Mouse (Mus musculus) liver, embryonic 14.5 days (tissue): ENCODE results near the gene Zmynd19. TPM values are rescaled to one million over a fixed set of nuclear protein-coding genes. Genes with fewer than 3 reads are reported as not detected.

Experiments used
- ATAC-seq: fragments of 200-750 bp; cut with Nextera tagmentation; 2 replicates; pipeline ENCODE4 v1.8.0; 2017; ENCODE audit warnings: moderate number of reproducible peaks, mild to moderate bottlenecking, moderate library complexity; ENCODE audit not compliant: insufficient read depth
- DNase-seq, 3 experiments: peaks; one replicate each; pipeline ENCODE4 v3.0.0-alpha.2; 2012 to 2013; ENCODE audit warnings: low read depth in 3 of 3, low spot score in 3 of 3
- H3K27ac ChIP-seq: fragments of 300-500 bp; sonication (generic); 2 replicates; pipeline ENCODE4 v1.5.1; 2014; ENCODE audit warnings: moderate library complexity, mild to moderate bottlenecking, control low read depth, inconsistent platforms
- H3K27me3 ChIP-seq: fragments of 300-500 bp; sonication (generic); 2 replicates; pipeline ENCODE4 v1.6.1; 2014; ENCODE audit warnings: mild to moderate bottlenecking, low read length, moderate library complexity; ENCODE audit not compliant: control insufficient read depth, insufficient read depth
- H3K36me3 ChIP-seq: fragments of 300-500 bp; sonication (generic); replicated peaks from 2 replicates; pipeline ENCODE4 v1.6.1; 2014; ENCODE audit warnings: low read depth; ENCODE audit not compliant: control insufficient read depth, insufficient read depth
- H3K4me1 ChIP-seq, 2 experiments: fragments of 200-500 bp in 1 of 2; fragments of 300-500 bp in 1 of 2; sonication (generic) in 1 of 2; replicated peaks; 2 replicates each; pipeline ENCODE4 v1.6.1; 2012 to 2014; ENCODE audit warnings: antibody characterized with exemption in 1 of 2, inconsistent platforms in 1 of 2, low read length in 1 of 2; ENCODE audit not compliant: control insufficient read depth in 2 of 2, insufficient read depth in 2 of 2
- H3K4me2 ChIP-seq: fragments of 300-500 bp; sonication (generic); 2 replicates; pipeline ENCODE4 v1.6.1; 2014; ENCODE audit warnings: low read depth, mild to moderate bottlenecking, control low read depth, moderate library complexity
- H3K4me3 ChIP-seq, 2 experiments: fragments of 200-500 bp in 1 of 2; fragments of 300-500 bp in 1 of 2; sonication (generic) in 1 of 2; 2 replicates each; pipeline ENCODE4 v1.5.1; 2012 to 2014; ENCODE audit warnings: low read depth in 2 of 2, low read length in 2 of 2, mild to moderate bottlenecking in 2 of 2, control low read depth in 1 of 2, inconsistent platforms in 1 of 2, moderate library complexity in 1 of 2; ENCODE audit not compliant: insufficient read depth in 1 of 2
- H3K9ac ChIP-seq: fragments of 300-500 bp; sonication (generic); replicated peaks from 2 replicates; pipeline ENCODE4 v1.6.1; 2014; ENCODE audit warnings: mild to moderate bottlenecking, control low read depth, moderate library complexity
- H3K9me3 ChIP-seq: fragments of 300-500 bp; sonication (generic); 2 replicates; pipeline ENCODE4 v1.6.1; 2016; ENCODE audit warnings: low read length, mixed read lengths; ENCODE audit not compliant: control insufficient read depth
- CTCF ChIP-seq: IDR thresholded peaks from 2 replicates; pipeline ENCODE4 v1.5.1; 2016; ENCODE audit warnings: antibody characterized with exemption, low read depth, control low read depth
- EP300 ChIP-seq: IDR thresholded peaks from 2 replicates; pipeline ENCODE4 v1.6.1; 2016; ENCODE audit warnings: antibody characterized with exemption, low read depth
- WGBS: fragments of 180-500 bp; shearing (Covaris S2); extraction: QIAGEN DNeasy Blood & Tissue Kit; methylation state at CpG from one replicate; pipeline ENCODE4 v1.1.7; 2014; ENCODE audit not compliant: insufficient replicate concordance; 5-methylcytosine and 5-hydroxymethylcytosine counted together
- polyA plus RNA-seq, 2 experiments: library from polyadenylated mRNA; depleted of rRNA in 1 of 2; stranded (reverse) in 1 of 2; unstranded in 1 of 2; fragments of >200 nt; fragmentation: Nextera tagmentation in 1 of 2; extraction: Ambion mirVana in 1 of 2; gene quantifications; 2 replicates each; pipeline versions ENCODE4 v1.2.1 to v1.2.3; 2012 to 2014

Gene Zmynd19
- polyA plus RNA-seq, 2 experiments, result 10.6 to 16.4 TPM

- Histone ChIP-seq H3K4me2 (no peak overlapping the region), H3K4me3 (no peak overlapping the region), H3K36me3 (no peaks in the 10 kb centered on the region), H3K27ac (no peak overlapping the region), H3K4me1 (0 out of 4 replicates have a peak, but pooled peaks cover 0 to 2% of the 10 kb centered on the region in 2 experiments), H3K9ac (no peak overlapping the region), H3K27me3 (no peaks in the 10 kb centered on the region), H3K9me3 (no peaks in the 10 kb centered on the region)
- 54% methylated on average over 4 of the region's 4 CpGs for WGBS
- DNase-seq (no peak), ATAC-seq (no peak)
- TF ChIP-seq CTCF (no peak), EP300 (no peak)
Observed at GRCm38 (mm10) chr2:24910481-24910880, 39.1 kb upstream of the Zmynd19 start.

- H3K27ac ChIP-seq, result no peak overlapping the region
- ATAC-seq (no peak), DNase-seq (no peak)
- TF ChIP-seq EP300 (no peak), CTCF (no peak)
- no peak overlapping the region for H3K9ac ChIP-seq
- no peaks in the 10 kb centered on the region for H3K4me1 ChIP-seq
- H3K4me2 ChIP-seq, result no peak overlapping the region
- no peaks in the 10 kb centered on the region for H3K36me3 ChIP-seq
- WGBS, result 82% methylated on average over 4 of the region's 4 CpGs
- H3K4me3 ChIP-seq, result no peak overlapping the region
- H3K9me3 ChIP-seq, result no peaks in the 10 kb centered on the region
- H3K27me3 ChIP-seq, result no peaks in the 10 kb centered on the region
Observed at GRCm38 (mm10) chr2:24912189-24912588, 37.4 kb upstream of the Zmynd19 start.

DNA sequence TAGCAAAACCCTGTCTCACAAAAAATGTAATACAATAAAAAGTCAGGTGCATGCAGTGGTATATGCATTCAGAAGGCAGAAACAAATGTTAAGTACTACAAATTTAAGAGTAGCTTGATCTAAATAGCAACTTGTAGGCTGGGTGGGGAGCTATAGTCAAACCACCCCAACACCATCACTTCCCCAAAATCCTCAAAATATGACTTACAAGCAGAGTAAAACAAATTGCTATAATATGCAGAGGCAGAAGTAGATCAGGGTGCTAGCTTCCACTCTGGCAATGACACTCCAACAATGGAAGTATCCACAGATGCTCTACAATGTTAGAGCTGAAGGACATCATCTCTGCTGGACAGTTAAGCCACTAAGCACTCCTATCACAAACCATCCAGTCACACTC is 37.0 kb upstream of the Zmynd19 start:
- H3K27me3 ChIP-seq, result no peaks in the 10 kb centered on the region
- H3K36me3 ChIP-seq, result no peaks in the 10 kb centered on the region
- peaks cover 2 to 3% of the 10 kb centered on the region in 2 experiments for H3K4me1 ChIP-seq
- H3K4me2 ChIP-seq, result no peak overlapping the region
- DNase-seq, result no peak
- H3K9me3 ChIP-seq, result no peaks in the 10 kb centered on the region
- no peak overlapping the region for H3K27ac ChIP-seq
- TF ChIP-seq CTCF (no peak), EP300 (no peak)
- no peak overlapping the region for H3K4me3 ChIP-seq
- no peak overlapping the region for H3K9ac ChIP-seq
- ATAC-seq, result no peak

- WGBS, result 89% methylated on average over 3 of the region's 3 CpGs
- H3K9me3 ChIP-seq, result no peaks in the 10 kb centered on the region
- no peak for DNase-seq
- no peaks in the 10 kb centered on the region for H3K27me3 ChIP-seq
- H3K36me3 ChIP-seq, result no peaks in the 10 kb centered on the region
- TF ChIP-seq CTCF, result no peak
- TF ChIP-seq EP300, result no peak
- H3K4me1 ChIP-seq, result peaks cover 7 to 9% of the 10 kb centered on the region in 2 experiments
- H3K4me3 ChIP-seq, result no peak overlapping the region
- ATAC-seq, result no peak
- no peak overlapping the region for H3K4me2 ChIP-seq
- H3K9ac ChIP-seq, result no peak overlapping the region
- H3K27ac ChIP-seq, result no peak overlapping the region
Observed at GRCm38 (mm10) chr2:24914762-24915161, 34.8 kb upstream of the Zmynd19 start.

DNA sequence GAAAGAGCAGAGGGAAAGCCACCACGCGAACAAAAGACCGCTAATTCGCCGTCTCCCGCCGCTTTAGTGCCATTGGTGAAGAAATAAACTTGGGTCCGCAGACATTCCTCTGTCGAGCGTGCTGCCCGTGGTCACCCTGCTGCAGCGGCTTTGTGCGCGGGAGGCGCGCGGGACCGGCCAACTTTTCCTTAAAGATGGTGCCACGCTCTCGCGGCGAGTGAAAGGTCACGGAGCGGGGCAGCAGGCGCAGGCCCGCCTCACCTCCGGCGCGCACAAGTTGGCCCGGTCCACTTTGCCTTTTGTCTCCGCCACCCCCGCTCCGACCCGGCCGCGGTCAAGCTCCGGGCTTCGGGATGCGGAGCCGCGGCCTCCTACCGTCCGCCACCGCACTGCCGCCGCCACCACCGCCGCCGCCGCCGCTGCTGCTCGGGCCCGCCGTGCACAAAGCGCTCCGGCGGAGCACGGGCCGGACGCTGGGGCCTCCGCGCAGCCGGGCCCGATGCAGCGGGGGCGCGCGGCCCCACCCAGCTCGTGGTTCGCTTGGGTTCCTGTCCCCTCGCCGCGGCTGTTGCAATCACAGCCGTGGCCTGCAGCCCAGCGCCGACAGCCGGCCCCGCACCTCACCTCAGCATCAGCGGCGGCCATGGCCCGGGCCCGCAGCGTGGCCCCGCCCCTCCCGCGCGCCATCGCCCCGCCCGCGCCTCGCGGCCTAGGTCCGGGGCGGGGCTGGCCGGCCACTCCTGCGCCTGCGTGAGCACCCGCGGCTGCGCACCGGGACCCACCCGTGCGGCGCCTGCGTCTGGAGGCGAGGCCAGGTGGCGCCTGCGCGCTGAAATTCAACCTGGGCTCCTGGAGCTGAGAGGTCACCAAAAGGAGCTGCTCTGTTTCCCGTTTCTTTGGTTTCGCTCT is 30.4 kb upstream of the Zmynd19 start, which contains the start of gene Ehmt1:
Ehmt1 (minus strand) TSS at position 685 of the 909 bp plus-strand sequence.
- H3K4me3 ChIP-seq, result peak within 1 kb of the TSS; percentile 84 to 94
- H3K27me3 ChIP-seq, result no peaks in the 10 kb centered on the region
- DNase-seq (peak; percentile 82 to 86 (median 83)), ATAC-seq (peak; percentile 98)
- H3K9ac ChIP-seq, result peak within 1 kb of the TSS; percentile 86
- H3K27ac ChIP-seq, result peak within 1 kb of the TSS; percentile 38
- under 1% methylated on average over 109 of the region's 112 CpGs for WGBS
- H3K4me2 ChIP-seq, result peak within 1 kb of the TSS; percentile 84
- no peaks in the 10 kb centered on the region for H3K36me3 ChIP-seq
- H3K4me1 ChIP-seq, result peaks cover 9 to 11% of the 10 kb centered on the region in 2 experiments
- no peaks in the 10 kb centered on the region for H3K9me3 ChIP-seq
- TF ChIP-seq EP300 (no peak), CTCF (no peak)
